Mouse (Mus musculus): ENCODE results near the gene Tor1aip1. TPM values are rescaled to one million over a fixed set of nuclear protein-coding genes. Genes with fewer than 3 reads are reported as not detected.

Gene Tor1aip1
- polyA plus RNA-seq (2016; fragmentation: Nextera tagmentation; extraction: Ambion mirVana), result 35.6 and 38.8 TPM in 2 replicates

DNA sequence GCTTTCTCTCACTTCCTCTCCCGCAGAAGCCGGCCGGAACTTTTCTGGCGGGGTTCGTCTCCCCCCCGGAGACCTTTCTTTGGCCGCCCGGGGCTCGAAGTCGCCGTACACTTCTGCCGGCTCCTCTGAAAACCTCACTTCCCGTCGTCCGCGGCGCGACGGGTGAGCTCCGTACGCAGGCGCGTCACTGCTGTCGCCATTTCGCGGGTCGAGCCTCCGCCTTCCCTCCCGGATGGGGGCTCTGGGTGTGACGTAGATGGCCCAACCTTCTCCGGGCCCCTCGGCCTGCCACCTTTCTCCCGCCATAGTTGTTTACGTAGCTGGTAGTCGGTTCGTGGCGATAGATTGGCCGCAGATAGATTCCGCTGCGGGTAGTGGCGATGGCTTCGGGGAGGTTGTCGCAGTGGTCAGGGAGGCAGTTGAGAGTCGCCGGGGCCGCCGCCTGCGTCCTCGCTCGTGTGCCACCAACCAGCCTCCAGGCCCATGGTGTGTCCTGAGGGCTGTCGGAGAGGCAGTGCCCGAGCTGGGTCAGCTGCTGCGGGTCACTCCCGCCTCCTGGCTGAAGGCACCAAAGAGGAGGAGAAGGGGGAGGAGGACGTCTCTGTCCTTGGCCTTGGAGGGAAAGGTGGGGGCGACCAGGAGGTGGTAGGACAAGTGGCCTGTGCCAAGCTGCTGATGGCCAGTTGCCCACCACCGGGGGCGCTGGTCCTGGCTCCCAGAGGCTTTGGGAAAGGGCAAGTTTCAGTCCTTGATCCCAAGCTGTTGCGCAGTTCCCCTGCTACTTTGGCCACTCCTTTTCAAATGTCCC lies at the start of gene Tor1aip1:
TSS of gene Tor1aip1 (minus strand) at position 551 of the 808 bp plus-strand sequence.
- WGBS, result under 1% methylated on average over 59 of the region's 59 CpGs

DNA sequence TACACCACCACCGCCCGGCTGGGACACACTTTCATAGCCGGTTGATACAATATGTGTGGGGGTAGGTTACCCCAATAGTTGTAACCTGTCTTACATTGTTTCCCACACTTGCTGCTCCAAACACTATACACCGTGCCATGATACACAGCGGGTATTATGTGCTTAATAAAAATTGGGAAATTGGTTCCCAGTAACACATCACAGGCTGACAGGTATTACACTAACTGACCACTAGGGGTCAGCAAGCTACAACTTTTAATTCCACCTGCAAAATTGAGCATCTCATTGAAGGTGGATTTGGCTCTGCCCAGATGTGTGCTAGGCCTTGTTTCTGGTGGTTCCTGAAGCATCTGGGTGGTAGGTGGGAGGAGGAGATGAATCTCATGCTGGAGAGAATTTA lies 49.5 kb upstream of the Tor1aip1 start:
- H3K27me3 ChIP-seq (ENCODE audit: insufficient read depth, poor library complexity, severe bottlenecking), result 0 out of 2 replicates have a peak, but pooled peaks cover 9% of the 10 kb centered on the region
- DNase-seq (ENCODE audit: low spot score), result no peak
- H3K27ac ChIP-seq, result no peak overlapping the region
- peaks cover 23% of the 10 kb centered on the region for H3K4me1 ChIP-seq
- no peaks in the 10 kb centered on the region for H3K36me3 ChIP-seq
- no peak overlapping the region for H3K4me3 ChIP-seq
- no peaks in the 10 kb centered on the region for H3K9me3 ChIP-seq
- 58% methylated on average over 5 of the region's 5 CpGs for WGBS

More for the DNA sequence above, at the start of gene Tor1aip1:
- Histone ChIP-seq H3K27me3 (ENCODE audit: insufficient read depth, poor library complexity, severe bottlenecking) (no peaks in the 10 kb centered on the region), H3K4me3 (peak within 1 kb of the TSS; percentile 82), H3K4me1 (peaks cover 13% of the 10 kb centered on the region; the same call in 1 of the 2 replicates), H3K36me3 (peaks cover 28% of the 10 kb centered on the region), H3K27ac (peak within 1 kb of the TSS; percentile 97), H3K9me3 (no peaks in the 10 kb centered on the region)
- peak; percentile 99 for DNase-seq (ENCODE audit: low spot score)

DNA sequence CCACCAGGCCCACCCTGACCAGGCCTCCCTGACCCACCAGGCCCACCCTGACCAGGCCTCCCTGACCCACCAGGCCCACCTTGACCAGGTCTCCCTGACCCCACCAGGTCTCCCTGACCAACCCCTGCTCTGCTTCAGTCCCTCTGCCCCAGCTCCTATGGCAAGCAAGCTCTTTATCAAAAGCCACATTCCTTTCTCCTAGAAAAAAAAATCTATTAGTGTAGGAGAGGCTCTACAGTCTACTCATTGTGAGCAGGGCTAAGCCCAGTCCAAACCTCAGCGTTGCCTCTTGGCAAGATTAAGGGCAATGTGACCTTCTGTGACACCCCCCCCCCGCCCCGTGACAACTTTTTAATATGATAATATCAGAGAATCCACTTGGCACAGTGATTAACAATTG lies 48.3 kb upstream of the Tor1aip1 start:
- H3K4me3 ChIP-seq, result no peak overlapping the region
- H3K36me3 ChIP-seq, result no peaks in the 10 kb centered on the region
- 0 out of 2 replicates have a peak, but pooled peaks cover 9% of the 10 kb centered on the region for H3K27me3 ChIP-seq (ENCODE audit: insufficient read depth, poor library complexity, severe bottlenecking)
- peak overlapping the region; percentile 62 for H3K27ac ChIP-seq
- peaks cover 19% of the 10 kb centered on the region for H3K4me1 ChIP-seq
- H3K9me3 ChIP-seq, result no peaks in the 10 kb centered on the region
- 45% methylated on average over 3 of the region's 3 CpGs for whole genome bisulfite sequencing
- no peak for DNase-seq (ENCODE audit: low spot score)

DNA sequence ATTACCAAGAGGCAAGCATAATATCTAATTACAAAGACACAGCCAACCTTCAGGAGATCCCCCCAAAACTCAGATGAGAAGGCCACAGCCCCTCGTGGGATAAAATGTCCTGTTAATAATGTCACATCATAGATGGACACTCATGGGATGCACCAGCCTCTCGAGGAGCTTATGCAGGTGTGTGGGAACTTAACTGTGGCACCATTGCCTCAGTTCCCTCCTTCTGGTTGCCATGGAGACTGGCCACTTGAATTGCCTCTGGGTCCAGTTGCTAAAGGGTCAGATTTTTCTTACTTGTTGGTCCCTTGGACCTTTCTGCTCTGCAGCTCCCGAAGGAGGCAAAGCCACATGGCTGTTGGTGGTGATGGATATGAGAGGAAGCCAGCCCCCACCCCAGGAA lies 41.4 kb upstream of the Tor1aip1 start:
- H3K4me3 ChIP-seq, result no peak overlapping the region
- no peaks in the 10 kb centered on the region for H3K9me3 ChIP-seq
- WGBS, result 39% methylated on average over 3 of the region's 3 CpGs
- DNase-seq (ENCODE audit: low spot score), result peak; percentile 71
- no peak overlapping the region for H3K27ac ChIP-seq
- H3K4me1 ChIP-seq, result peaks cover 53% of the 10 kb centered on the region
- no peaks in the 10 kb centered on the region for H3K36me3 ChIP-seq
- no peaks in the 10 kb centered on the region for H3K27me3 ChIP-seq (ENCODE audit: insufficient read depth, poor library complexity, severe bottlenecking)

DNA sequence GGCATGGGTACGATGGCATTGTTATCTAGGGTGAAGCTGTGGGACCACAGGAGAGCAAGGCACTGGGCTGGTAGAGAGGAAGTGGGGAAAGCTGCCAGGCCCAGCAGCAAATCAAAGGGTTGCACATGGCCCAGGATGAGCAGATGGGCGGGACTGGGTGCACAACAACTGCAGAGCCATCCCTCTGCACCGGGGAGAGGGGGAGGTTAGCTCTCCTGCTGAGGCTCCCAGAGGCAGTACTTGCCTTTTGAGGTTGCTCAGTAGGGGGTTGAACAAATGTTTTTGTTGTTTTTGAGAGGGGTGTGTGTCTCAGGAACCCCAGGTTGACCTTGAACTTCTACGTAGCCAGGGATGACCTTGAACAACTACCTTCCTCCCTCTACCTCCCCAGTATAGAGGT lies 40.2 kb upstream of the Tor1aip1 start:
- no peaks in the 10 kb centered on the region for H3K9me3 ChIP-seq
- H3K36me3 ChIP-seq, result no peaks in the 10 kb centered on the region
- H3K27me3 ChIP-seq (ENCODE audit: insufficient read depth, poor library complexity, severe bottlenecking), result no peaks in the 10 kb centered on the region
- H3K27ac ChIP-seq, result no peak overlapping the region
- DNase-seq (ENCODE audit: low spot score), result peak; percentile 59
- 57% methylated on average over 4 of the region's 4 CpGs for WGBS
- H3K4me3 ChIP-seq, result no peak overlapping the region
- peaks cover 54% of the 10 kb centered on the region for H3K4me1 ChIP-seq

DNA sequence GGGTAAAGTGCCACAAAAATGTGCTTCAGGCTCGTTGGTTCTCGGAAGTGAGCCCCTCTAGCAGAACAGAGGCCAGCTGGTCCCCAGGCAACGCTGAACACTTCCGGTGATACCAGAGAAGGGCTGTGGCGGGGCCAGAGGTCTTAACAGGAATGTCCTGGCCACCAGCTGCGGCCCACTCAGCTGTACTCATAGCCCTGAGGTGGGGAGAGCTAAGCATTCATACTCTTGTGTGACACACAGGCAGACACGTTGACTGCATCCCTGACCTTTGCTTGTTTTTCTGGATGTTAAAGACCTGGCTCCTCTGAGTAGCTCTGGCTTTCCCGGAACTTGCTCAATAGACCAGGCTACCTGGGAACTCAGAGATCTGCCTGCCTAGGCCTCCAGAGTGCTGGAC lies 38.3 kb upstream of the Tor1aip1 start:
- Histone ChIP-seq H3K9me3 (no peaks in the 10 kb centered on the region), H3K4me3 (no peak overlapping the region), H3K36me3 (no peaks in the 10 kb centered on the region), H3K27ac (peak overlapping the region; percentile 64), H3K4me1 (peaks cover 66% of the 10 kb centered on the region), H3K27me3 (ENCODE audit: insufficient read depth, poor library complexity, severe bottlenecking) (no peaks in the 10 kb centered on the region)
- 40% methylated on average over 8 of the region's 8 CpGs for WGBS
- DNase-seq (ENCODE audit: low spot score), result no peak

DNA sequence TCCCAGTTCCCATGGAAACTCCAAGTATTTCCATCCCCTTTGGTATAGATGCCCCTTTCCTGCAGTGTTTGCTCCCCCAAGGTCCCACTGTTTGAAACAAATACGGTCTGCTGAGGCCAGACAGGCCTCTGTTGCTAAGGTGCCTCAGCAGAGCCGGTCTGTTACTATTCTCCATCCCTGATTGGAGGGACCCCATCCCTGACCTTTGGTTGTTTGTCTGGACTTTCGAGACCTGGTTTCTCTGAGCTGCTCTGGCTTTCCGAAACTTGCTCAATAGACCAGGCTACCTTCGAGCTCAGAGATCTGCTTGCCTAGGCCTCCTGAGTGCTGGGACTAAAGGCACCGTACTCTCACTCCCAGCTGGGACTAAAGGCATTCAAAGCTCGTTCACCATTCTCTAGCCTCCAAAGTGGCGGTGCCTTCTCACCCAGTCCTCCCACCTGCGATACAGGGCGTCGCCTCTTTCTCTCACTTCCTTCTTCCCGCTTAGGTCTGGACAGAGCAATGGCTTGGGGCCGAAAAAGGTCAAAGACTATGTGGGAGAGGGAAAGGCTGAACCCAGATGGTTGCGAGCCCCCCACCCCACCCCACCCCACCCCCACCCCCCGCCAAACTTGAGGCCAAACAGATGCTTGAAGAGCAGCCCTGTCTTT lies 37.0 kb upstream of the Tor1aip1 start:
- no peak overlapping the region for H3K4me3 ChIP-seq
- peak overlapping the region; percentile 23 for H3K27ac ChIP-seq
- DNase-seq (ENCODE audit: low spot score), result peak; percentile 62
- H3K9me3 ChIP-seq, result no peaks in the 10 kb centered on the region
- H3K27me3 ChIP-seq (ENCODE audit: insufficient read depth, poor library complexity, severe bottlenecking), result no peaks in the 10 kb centered on the region
- peaks cover 57% of the 10 kb centered on the region for H3K4me1 ChIP-seq
- H3K36me3 ChIP-seq, result peaks cover 4% of the 10 kb centered on the region; the same call in 1 of the 2 replicates
- 57% methylated on average over 15 of the region's 15 CpGs for WGBS

DNA sequence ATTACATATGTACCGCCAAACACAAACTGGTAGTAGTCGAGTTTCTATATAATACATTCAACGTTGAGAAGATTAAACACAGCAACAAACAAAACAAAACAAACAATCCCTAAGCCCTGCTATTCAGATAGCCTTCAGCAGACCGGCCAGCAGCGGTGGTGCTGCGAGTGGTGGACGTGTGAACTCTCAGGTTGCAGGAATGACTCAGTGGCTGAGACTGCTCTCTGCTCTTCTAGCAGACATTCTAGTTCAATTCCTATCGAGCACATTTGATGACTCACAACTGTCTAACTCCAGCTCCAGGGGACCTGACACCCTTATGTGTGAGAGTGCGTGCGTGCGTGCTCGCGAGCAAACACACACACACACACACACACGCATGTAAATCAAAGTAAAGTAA lies 33.8 kb upstream of the Tor1aip1 start:
- H3K36me3 ChIP-seq, result peaks cover 21% of the 10 kb centered on the region
- WGBS, result 53% methylated on average over 14 of the region's 14 CpGs
- no peak for DNase-seq (ENCODE audit: low spot score)

DNA sequence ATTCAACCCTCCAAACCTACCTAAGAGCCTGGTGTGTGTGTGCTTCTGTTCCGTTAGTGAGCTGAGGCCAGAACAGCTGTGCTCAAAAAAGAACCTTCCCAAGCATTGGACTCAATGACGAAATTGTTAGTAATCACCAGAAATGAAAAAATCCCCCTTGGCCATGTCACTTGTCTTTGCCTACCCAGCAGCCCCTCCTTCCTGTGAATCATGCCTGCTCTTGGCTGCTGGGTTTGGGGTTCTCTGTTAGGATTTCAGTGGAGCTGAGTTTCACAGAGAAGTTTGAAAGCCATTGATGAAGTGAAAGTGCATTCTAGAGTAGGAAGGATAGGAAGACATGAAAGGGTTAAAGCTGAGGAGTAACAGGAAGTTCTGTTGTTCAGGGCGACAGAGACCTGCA lies 29.9 kb upstream of the Tor1aip1 start:
- no peak overlapping the region for H3K27ac ChIP-seq
- H3K9me3 ChIP-seq, result no peaks in the 10 kb centered on the region
- H3K4me3 ChIP-seq, result no peak overlapping the region
- H3K27me3 ChIP-seq (ENCODE audit: insufficient read depth, poor library complexity, severe bottlenecking), result no peaks in the 10 kb centered on the region
- DNase-seq (ENCODE audit: low spot score), result no peak
- WGBS, result 60% methylated on average over 3 of the region's 3 CpGs
- peaks cover 57% of the 10 kb centered on the region for H3K36me3 ChIP-seq
- H3K4me1 ChIP-seq, result peaks cover 14% of the 10 kb centered on the region; the same call in 1 of the 2 replicates

More for the DNA sequence above, 33.8 kb upstream of the Tor1aip1 start:
- H3K4me1 ChIP-seq, result peaks cover 36% of the 10 kb centered on the region
- H3K27me3 ChIP-seq (ENCODE audit: insufficient read depth, poor library complexity, severe bottlenecking), result no peaks in the 10 kb centered on the region
- peak overlapping the region; percentile 56; the same call in 1 of the 2 replicates for H3K27ac ChIP-seq
- H3K9me3 ChIP-seq, result no peaks in the 10 kb centered on the region
- no peak overlapping the region for H3K4me3 ChIP-seq

DNA sequence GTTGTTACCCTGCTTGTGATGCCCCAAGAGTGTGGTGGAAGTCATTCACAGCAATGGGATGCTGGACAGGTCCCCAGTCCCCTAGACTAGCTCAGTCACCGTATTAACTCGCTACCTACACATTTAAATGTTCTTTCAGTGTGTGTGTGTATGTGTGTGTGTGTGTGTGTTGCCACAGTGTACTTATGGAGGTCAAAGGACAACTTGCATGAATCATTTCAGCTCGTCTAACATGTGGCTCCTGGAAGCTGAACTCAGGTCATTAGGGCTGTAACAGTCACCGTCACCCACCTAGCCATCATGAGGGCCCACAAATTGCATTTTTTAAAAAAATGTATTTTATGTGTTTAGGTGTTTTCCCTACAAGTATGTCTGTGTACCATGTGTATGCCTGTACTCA lies 25.9 kb upstream of the Tor1aip1 start:
- 0 out of 2 replicates have a peak, but pooled peaks cover 3% of the 10 kb centered on the region for H3K4me1 ChIP-seq
- H3K27ac ChIP-seq, result no peak overlapping the region
- DNase-seq (ENCODE audit: low spot score), result no peak
- no peak overlapping the region for H3K4me3 ChIP-seq
- no peaks in the 10 kb centered on the region for H3K9me3 ChIP-seq
- WGBS, result 93% methylated on average over 4 of the region's 4 CpGs
- H3K27me3 ChIP-seq (ENCODE audit: insufficient read depth, poor library complexity, severe bottlenecking), result no peaks in the 10 kb centered on the region
- H3K36me3 ChIP-seq, result peaks cover 60% of the 10 kb centered on the region

DNA sequence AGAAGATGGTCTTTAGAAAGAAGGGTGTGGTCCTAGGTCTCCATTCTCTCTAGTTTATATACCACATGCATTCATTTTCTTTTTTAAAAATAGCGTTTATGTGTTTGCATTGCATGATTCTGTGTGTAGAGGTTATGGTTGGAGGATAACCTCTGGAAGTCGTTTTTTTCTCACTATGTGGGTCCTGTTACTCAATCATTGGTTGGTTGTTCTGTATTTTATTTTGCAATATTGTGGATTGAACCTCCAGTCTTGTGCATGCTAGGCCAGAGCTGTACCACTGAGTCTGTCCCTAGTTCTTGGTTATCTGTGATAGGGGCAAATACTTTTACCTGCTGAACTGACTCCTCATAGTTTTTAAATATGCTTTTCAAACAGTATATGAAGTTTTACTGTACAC lies 21.9 kb upstream of the Tor1aip1 start:
- 81% methylated on average over 2 of the region's 2 CpGs for WGBS
- Histone ChIP-seq H3K36me3 (peaks cover 55% of the 10 kb centered on the region), H3K27ac (no peak overlapping the region), H3K4me3 (no peak overlapping the region), H3K4me1 (peaks cover 12% of the 10 kb centered on the region), H3K27me3 (ENCODE audit: insufficient read depth, poor library complexity, severe bottlenecking) (no peaks in the 10 kb centered on the region), H3K9me3 (no peaks in the 10 kb centered on the region)
- no peak for DNase-seq (ENCODE audit: low spot score)

DNA sequence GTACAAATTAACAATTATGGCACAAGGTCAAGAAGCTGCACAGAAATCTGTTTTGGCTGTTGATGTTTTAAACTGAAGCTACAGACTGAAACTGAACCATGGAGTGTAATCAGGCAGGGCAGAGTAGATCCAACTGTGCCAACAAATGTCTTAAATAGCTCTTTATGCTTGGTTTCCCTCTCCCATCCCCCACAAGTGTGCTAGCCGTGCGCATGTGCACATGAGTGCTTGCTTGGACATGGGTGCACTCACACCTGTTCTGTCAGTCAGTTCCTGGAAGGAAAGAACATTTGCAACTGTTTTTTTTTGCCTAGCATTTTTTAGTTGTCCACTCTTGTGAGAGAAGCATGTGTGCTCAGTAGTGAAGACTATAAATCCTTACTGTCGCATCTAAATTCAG lies 10.4 kb upstream of the Tor1aip1 start:
- Histone ChIP-seq H3K27ac (no peak overlapping the region), H3K27me3 (ENCODE audit: insufficient read depth, poor library complexity, severe bottlenecking) (no peaks in the 10 kb centered on the region), H3K4me1 (peaks cover 16% of the 10 kb centered on the region), H3K36me3 (peaks cover 77% of the 10 kb centered on the region), H3K9me3 (no peaks in the 10 kb centered on the region), H3K4me3 (no peak overlapping the region)
- no peak for DNase-seq (ENCODE audit: low spot score)
- 90% methylated on average over 3 of the region's 3 CpGs for whole genome bisulfite sequencing

DNA sequence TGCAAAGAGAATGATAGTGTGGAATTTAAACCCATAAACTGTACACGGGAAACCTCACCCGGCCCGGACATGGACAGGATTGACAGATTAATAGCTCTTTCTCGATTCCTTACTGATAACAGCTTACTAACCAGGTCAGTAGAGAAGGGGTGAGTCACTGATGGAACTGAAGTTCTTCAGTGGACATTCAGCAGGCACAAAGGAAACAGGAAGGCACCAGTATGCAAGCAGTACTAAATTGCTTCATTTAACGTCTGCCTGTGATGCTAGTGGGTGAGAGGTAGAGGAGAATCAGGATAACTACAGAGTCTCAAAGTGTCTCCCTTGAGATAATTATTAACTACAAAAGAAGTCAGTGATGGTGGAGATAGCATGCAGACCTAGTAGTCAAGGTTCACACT lies 7.9 kb upstream of the Tor1aip1 start:
- WGBS, result 61% methylated on average over 5 of the region's 5 CpGs
- H3K36me3 ChIP-seq, result peaks cover 54% of the 10 kb centered on the region

More for the DNA sequence above, 7.9 kb upstream of the Tor1aip1 start:
- H3K4me3 ChIP-seq, result no peak overlapping the region
- no peaks in the 10 kb centered on the region for H3K27me3 ChIP-seq (ENCODE audit: insufficient read depth, poor library complexity, severe bottlenecking)
- H3K27ac ChIP-seq, result no peak overlapping the region
- H3K4me1 ChIP-seq, result peaks cover 20% of the 10 kb centered on the region
- no peak for DNase-seq (ENCODE audit: low spot score)
- H3K9me3 ChIP-seq, result no peaks in the 10 kb centered on the region

Measured in heart, embryonic 10.5 days (tissue).